Mouse (Mus musculus) thymus, postnatal 36 days (tissue): Measurements from ENCODE around the gene Ccer2.

Source experiments
- DNase-seq, 2 experiments: peaks; one replicate each; pipeline ENCODE4 v3.0.0; 2022; ENCODE audit warnings: mixed read lengths in 2 of 2

The Ccer2 gene

DNA sequence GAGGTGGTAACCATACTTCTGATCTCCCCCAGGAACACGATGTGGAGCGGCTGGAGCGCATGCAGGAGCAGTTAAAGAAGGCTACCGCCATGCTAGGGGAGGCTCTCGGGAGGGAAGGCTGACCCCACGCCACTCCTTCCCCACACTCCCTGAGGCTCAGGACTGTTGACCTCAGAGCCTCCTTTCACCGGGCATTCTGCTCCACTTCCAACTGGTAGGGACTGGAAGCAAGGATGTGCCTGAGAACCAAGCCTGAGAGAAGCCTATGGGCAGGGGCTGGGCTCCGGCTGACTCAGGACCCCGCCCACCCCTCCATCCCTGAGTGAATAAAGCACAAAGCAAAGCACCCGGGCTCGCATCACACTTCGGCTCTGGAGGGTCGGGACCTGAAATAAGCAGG is 2.6 kb downstream of the Ccer2 start:
- DNase-seq = no peak

DNA sequence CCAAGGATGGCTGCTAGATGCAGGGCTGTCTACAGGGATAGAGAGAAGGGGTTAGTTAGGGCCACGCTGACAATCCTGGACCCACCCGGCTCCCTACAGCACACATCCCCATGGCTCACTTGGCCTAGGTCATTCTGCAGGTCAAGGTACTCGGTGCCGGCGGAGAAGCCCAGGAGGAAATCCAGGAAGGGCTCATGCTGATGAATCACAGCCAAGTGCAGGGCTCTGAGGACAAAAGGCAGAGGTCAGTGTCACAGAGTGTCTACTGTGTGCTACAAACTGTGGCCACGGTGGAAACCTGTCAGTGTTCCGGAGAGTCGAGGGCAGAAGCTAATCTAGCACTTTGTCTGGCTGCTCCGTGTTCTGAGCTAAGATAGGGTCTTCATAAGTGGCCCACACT is 5.9 kb downstream of the Ccer2 start:
- DNase-seq = no peak

DNA sequence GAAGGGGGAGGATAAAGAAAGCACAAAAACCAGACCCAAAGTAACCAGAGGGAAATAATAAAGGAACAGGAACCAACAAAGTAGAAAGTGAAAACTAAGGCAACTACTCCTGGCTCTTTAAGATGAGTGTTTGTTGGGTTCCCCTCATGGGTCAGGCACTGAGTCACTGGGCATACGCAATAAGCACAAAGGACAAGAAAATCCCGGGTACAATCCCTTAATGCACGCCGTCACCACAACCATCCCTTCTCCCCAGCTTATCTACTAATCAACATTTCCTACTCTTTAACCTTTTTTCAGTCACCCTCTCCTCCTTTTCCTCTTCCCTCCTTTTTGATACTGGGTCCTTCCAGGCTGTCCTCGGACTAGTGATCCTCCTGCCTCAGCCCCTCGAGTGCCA is 9.2 kb downstream of the Ccer2 start:
- no peak for DNase-seq

DNA sequence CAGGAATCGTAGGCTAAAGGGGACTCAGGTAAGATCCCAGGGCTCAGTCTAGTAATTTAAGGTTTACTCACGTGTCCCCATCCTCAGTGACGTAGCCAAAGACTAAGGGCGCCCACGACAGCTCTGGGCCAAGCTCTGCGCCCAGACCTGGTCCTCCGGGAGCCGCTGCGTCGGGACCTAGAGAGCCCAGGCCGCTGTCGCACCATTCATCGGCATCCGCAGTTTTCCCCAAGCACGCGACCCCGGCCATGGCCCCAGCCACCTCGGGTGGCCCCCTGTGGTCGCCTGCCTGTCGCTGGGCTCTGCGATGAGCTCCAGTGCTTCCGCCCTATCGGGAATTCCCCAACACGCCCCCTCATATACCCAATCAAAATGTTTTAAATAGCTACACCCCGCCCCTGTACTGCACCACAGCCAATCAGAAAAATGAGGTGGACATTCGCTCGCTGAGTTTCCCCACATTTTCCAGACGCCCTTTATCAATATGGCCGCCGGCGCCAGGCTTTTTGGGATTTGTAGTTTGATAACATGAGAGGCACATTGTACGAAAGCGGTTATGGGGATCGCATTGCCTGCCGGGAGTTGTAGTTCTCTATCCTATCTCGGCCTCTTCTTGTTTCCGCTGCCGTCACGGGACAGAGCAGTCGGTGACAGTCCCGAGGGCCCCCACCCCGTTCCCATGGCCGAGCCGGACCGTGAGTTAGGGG is 10.4 kb downstream of the Ccer2 start, which contains the start of gene Sirt2:
Gene Sirt2 (plus strand): TSS at position 563 of the 707 bp plus-strand sequence.
- DNase-seq = peak; percentile 93 to 96

DNA sequence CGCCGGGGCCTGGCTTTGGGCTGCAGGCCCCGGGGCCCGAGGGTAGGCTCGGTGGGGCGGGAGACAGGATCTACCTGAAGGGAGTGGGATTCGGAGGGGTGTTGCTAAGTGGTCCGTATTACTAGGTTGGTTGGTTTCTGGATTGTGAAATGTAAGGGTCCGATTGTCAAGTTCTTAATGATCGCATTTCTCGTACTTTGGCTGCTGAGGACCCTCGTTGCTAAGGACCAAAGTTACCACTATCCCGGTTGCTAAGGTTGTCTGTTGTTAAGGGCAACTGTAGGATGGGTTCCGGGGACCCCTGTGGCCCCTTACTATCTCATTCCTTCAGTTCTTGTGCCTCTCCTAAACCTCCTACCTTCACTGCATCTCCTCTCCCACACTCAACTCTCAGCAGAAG is 10.9 kb downstream of the Ccer2 start:
- no peak for DNase-seq

DNA sequence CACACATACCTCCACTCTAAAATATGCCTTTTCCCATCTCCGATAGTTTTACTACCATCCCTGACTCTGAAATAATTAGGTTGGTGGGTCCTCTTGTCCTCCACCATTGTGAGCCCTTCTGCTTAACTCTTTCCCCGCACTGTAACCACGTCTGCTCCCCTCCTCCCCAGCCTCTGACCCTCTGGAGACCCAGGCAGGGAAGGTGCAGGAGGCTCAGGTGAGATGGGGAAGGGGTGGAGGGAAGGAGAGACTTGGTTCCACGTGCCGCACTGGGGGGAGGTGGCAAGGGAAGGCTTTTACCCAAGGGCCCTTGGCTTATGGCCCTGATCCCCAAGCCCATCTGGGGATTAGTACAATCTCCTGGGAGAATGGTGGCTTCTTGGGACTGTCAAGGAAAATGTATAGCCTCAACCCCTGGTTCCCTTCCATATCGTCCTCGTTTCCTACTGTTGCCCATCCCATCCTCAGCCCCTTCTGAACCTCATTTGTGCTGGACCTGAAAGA is 11.5 kb downstream of the Ccer2 start, which contains the start of gene Nfkbib:
Gene Nfkbib (minus strand): TSS at position 51 of the 504 bp plus-strand sequence.
- DNase-seq = no peak

DNA sequence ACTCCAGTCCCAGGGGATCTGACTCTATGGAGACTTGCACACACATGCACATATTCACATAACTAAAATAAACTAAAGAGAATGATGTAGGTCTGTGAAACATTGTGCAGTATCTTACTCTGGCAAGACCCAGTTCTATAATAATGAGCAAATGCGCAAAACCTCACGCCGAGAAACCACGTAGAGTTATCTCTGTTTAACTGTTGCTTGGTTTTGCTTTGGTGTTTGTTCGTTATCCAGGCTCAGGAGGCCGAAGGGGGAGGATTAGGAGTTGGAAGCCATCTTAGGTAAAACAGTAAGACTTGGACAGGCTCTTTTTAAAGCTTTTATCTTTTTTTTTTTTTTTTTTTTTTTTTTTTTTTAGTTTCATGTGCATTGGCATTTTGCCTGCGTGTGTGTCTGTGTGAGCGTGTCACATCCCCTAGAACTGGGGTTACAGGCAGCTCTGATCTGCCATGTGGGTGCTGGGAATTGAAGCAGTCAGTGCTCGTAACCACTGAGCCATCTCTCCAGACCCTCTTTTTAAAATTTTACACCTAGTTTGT is 13.5 kb downstream of the Ccer2 start:
- DNase-seq = no peak

DNA sequence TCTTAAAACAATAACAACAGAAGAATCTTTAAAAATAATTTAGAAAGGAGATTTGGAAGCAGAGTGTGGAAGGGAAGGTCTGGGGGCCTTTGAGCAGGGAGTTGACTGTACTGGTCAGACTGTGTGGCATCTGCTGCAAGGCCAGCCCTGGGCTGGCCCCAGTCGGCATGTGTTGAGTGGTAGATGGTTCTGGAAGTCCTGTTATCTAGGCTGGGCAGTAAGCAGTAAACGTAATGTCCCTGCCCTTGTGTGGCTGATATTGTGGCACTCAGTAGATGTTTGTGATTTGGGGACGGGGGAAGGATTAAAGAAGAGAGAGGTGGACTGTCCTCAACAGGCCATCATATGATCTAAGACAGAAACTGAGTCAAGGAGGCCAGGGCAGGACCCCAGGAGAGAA is 14.3 kb downstream of the Ccer2 start:
- no peak for DNase-seq

DNA sequence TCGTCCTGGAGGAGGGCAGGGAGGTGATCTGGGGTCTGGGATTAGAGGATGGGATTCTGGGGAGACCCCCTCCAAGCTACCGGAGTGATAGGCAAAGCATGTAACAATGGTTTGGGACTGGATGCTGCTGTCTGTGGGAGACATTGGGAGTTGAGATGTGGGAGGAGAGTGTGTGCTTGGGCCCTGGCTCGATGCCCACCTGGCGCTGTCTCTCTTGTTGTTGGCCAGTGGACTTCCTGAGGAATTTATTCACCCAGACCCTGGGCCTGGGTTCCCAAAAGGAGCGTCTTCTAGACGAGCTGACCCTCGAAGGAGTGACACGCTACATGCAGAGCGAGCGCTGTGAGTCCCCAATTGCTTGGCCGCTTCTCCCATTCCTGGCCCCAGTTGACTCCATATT is 15.9 kb downstream of the Ccer2 start:
- no peak for DNase-seq

DNA sequence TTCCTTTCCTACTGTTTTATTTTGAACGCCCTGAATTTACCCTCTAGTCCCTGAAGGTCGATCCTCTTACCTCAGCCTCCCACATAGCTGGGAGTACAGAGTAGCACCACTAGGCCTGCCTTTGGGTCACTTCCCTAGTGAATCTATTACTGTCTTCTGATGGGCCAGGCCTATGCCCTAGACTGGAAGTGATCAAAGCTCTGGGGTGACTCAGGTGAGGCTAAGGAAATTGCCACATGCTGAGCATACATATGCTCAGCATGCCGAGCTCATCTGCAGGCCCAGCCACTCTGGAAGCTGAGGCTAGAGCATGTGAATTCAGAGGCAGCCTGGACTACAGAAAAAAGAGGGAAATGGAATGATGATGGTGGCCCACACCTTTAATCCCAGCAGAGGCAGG is 17.2 kb downstream of the Ccer2 start:
- no peak for DNase-seq

DNA sequence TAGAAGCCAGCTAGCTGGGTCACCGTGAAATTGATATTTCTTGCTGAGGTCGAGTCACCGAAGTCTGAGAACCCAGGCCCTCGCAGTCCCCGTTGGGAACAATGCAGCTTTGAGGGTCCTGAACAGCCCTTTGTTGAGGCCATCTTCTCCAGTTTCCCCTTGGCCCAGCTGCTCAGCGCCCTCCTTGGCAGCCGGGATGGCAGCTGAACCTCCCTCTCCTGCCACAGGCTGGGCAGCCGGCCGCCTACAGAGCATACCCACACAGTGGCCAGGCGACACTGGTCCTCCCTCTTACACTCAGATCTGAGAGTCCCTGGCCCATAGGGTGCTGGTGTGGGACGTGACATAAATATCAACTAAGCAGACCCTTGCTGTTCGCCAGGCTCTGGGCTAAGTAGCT is 18.2 kb downstream of the Ccer2 start:
- DNase-seq = no peak

DNA sequence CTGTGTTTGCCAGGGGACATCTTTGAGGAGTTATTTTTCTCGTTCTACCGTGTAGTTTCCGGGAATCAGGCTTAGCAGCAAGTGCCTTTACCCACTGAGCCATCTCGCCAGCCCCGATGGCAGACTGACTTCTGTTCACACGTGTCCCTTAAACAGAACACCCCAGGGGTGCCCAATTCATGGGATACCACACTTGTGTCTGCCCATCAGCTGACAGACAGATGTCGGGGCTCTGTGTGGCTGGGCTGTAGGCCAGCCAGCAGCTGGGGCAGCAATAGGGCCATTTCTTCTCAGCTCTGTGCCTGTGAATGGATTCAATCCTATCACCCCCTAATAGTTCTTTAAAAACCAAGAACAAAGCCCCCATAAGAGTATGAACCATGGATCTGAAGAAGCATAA is 19.2 kb downstream of the Ccer2 start:
- DNase-seq = no peak

DNA sequence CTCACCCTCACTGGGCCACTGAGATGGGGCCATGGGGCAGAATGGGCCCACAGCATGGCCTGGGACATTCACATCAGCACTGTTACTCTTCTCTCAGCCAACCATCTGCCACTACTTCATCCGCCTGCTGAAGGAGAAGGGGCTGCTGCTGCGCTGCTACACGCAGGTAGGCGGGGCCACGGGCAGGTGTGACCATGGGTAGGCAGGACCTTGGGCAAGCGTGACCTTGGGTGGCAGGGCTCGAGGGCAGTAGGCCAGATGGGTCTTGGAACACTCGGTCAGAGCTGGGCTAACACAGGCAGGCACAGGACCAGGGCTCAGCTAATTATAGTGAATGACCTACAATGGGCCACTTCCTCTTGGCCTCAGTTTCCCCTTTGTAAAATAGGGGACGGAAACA is 22.9 kb downstream of the Ccer2 start:
- DNase-seq = peak in 1 of 2 experiments; percentile 43

DNA sequence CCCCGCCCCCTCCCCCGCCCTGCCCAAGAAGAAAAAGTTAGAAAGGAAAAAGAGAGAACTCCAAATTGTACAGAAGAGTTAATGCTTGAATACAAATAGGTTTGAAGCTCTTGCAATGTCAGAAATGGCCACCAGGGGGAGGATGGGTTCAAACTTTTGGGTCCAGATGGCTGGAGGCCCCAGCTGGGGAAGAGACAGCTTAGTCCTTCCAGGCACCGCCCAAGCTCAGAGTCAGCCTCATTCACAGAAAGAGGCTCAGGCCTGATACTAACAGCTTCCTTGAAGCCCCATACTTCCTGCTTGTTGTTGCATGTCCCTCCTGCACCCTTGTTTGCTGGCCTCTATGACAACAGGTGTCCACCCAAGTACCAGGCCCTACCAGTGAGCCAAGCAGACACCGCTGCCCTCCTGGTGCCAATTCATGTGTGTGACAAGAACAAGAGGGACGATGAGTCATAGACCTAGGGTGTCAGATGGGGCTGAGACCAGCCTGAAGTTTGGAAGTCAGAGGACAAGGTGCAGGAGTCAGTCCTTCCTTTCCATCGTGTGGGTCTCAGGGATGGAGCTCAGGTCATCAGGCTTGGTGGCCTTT is 24.2 kb downstream of the Ccer2 start:
- peak; percentile 90 to 91 for DNase-seq

DNA sequence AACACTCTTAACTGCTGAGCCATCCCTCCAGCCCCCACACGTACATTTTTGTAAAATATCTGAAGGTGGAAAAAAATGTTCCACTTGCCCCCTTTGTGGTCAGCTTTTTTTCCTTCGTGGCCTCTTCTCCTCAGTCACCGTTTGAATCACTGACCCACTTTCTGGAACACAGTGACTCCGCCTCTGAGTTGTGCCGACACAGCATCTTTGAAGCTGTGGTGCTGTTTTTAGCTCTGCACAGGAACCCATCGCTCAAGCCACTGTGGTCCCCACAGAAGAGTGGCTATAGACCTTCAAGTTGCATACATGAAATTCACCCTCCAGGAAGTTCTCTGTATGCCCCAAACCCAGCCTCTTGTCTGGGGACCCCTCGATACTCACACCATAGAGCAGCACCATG is 24.9 kb downstream of the Ccer2 start:
- DNase-seq = peak in 1 of 2 experiments; percentile 82

DNA sequence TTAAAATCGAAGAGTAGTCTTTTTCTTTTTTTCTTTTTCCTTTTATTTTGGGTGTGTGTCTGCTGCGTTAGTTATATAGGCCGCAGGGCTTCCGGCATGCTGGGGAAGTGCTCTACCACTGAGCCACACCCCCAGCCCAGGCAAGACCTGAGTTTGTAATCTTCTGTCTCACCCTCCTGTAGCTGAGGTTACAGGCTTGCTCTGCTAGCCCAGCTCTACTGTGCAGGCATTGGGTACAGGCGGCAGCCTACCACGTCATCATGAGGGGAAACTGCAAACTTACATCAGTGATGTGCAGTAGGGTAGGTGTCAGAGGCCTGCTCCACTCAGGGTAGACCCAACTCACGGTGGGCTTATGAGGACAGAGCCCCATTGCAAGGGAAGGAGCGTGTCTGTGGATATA is 25.3 kb downstream of the Ccer2 start:
- DNase-seq = peak; percentile 83 to 91

DNA sequence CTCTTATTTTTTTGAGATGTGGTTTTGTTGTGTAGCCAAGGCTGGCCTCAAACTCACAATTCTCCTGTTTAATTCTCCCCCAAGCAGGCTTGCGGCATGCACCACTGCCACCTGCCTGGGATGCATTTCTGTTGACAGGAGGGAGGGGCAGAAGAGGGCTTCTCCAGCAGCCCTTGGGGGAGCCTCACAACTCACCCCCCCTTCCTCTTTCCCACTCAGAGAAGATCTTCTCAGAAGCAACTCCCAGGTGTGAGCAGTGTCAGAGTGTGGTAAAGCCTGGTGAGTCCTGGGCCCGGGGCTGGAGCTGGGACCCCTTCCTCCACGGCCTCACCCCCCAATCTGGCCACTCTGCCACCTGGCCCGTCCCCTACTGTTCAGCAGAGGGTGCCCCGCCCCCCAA is 29.2 kb downstream of the Ccer2 start:
- peak; percentile 47 to 73 for DNase-seq

DNA sequence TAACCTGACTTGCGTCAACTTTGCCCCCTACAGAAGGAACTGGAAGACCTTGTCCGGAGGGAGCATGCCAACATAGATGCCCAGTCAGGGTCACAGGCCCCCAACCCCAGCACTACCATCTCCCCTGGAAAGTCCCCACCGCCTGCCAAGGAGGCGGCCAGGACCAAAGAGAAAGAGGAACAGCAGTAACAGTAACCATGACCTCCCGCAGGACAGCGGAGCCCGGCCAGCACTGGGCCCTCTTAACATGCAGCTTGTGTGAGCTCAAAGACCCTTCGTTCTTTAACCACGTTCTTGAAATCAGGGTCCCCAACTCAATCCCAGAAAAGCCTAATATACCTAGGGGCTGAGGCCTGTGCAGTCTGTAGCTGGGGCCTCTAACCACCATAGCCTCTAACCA is 31.9 kb downstream of the Ccer2 start:
- no peak for DNase-seq

DNA sequence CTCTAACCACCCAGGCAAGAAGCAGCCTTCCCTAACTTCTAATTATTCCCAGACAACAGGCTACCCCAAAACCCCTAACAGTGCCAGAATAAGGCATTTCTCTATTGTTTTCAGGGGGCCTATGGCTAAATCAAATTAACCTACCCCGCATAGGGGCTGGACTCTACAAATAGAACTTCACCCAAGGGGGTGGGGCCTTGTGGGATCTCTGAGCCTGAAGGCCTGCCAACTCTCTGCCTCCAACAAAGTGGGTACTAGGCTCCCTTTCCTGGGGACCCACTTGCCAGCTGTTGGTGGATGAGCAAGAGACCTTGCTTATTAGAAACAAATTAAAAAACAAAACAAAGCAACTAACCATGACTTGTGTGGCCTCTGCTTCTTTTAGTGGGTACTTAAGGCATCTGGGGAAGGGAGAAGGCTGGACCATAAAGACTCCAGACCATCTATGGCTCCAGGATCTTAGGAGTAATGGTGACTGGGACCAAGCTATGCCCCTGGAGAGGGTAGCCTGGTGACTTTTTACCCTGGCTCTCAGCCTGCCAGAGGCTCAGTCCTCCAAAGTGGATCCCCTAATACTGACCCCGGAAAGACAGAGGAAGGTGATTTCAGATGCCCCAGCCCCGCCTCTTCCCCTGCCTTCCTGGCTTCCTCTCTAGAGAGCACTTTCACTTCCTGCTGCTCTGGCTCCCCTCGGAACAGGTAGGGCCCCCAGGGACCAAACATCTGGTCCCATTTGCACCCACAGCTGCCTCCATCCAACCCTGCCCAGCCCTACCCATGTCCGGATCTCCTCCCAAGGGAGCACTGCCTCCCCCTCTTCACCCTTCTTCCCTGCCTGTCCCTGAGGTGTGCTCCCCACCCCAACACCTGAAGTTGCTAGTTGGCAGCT is 32.6 kb downstream of the Ccer2 start, which contains the start of gene Rinl:
Gene Rinl (plus strand): TSS at position 663 of the 889 bp plus-strand sequence.
- DNase-seq = peak; percentile 74 to 84

DNA sequence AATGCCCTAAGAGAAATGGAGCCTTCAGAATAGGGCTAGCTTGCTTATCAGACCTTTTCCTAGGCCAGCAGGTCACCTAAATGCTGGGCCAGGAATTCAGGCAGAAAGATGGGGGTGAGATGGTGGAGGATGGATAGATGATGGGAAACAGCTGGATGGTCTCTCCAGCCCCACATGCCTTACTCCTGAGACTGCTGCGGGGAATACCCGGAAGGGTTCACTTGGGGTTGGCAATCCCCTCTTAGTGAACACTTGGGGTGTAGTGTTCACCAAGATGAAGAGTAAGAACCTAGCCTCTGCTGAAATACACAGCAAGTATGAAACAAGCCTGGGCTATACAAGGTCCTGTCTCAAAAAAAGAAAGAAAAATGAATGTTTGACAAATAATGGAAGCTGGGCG is 33.3 kb downstream of the Ccer2 start:
- DNase-seq = no peak

DNA sequence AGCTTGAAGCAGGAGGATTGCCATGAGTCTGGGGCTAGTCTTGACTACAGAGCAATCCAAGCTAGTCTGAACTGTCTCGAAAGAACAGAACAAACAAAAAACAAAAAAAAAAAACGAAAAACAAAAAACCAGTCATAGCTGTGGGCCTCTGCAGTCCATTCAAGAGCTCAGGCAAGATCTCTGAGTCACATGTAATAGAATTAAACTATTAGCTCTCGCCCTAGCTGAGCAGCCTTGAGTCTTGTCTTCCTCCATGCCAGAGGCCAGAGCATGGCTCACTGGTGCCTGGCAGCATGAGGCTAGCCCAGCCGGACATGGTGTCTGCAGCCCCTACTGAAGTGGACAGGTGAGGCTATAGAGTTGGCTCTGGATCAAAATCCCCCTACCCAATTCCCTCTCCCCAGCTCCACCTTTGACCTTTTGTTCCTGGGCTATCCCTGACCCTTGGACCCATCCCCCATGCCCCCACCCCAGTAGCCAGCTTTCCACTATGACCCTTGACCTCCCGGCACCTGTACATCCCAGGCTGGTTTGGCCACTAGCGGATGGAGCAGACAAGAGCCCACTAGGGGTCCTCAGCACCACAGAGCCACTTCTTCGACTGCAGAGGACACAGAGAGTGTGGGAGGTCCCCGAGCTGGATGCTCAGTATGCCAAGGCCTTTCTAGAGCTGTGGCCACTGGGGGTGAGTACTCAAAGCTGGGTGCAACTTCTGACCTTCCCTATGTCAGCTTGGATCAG is 34.3 kb downstream of the Ccer2 start:
- peak in 1 of 2 experiments; percentile 48 for DNase-seq

DNA sequence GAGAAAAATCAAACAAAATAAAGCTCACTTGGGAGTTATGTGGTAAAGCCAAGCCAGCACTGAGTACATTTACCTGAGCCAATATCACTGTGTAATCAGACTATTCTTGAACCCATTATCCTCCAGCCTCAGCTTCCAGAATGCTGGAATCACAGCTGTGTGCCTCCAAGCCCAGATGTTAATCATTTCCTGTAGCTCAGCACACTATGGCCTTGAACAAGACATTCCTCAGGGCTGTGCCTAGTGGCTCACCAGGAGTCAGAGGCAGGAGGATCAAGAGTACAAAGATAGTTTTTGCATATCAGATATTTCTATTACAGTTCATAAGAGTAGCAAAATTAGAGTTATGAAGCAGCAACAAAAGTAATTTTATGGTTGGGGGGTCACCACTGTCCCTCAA is 35.7 kb downstream of the Ccer2 start:
- no peak for DNase-seq
